Mouse (Mus musculus): ENCODE measurements around the gene Keap1. TPM values are rescaled to one million over a fixed set of nuclear protein-coding genes. Genes with fewer than 3 reads are reported as not detected.
A peak's percentile ranks its signal among the peaks of the same experiment; 100 is the strongest.

Keap1 gene
- polyA plus RNA-seq, 1 experiment from 2014 or later: 27.5 TPM

DNA sequence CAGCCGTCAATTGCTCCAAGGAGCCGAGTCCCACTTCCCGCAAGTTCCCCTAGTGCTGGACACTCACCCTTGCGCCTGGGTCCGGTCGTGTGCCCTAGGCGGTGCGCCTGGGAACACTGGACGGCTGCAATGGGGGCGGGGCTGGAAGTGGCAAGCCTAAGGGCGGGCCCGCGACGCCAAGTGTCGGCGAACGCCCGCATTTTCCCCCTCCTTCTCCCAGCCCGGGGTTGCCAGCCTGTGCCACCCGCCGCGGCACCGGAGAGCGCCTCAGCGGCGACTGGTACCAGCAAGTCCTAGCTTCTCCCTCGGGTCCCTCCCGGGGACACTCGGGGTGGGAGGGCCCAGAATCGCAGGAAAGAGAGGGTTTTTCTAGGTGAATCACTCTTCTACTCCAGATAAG lies 9.2 kb upstream of the Keap1 start, which contains the start of gene S1pr5:
Gene S1pr5 (minus strand): TSS at position 118 of the 400 bp plus-strand sequence.
- H3K27ac ChIP-seq: no peak within 1 kb of the TSS
- no peaks in the 10 kb centered on the region for H3K79me2 ChIP-seq (ENCODE audit: inconsistent target)
- WGBS (ENCODE audit: missing documents): 7% methylated on average over 29 of the region's 30 CpGs
- H3K4me3 ChIP-seq (ENCODE audit: inconsistent target): no peak within 1 kb of the TSS
- H3K36me3 ChIP-seq (ENCODE audit: inconsistent target): no peaks in the 10 kb centered on the region

DNA sequence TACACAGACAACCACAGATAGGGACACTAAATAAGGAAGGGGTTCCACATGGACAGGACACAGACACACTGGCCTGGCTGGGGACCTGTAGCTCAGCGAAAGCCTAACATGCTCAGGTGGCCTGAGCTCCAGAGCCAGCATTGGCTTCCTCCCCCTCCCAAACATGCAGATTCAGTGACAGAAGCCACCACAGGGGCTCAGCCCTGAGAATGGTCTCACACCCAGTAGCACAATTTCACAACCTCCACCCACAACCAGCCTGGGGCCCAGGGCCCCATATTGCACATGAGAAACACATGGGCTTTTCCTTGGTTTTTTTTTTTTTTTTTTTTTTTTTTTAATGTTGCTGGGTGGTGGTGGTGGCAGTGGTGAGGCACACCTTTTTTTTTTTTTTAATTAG lies 7.2 kb upstream of the Keap1 start:
- Histone ChIP-seq H3K4me3 (ENCODE audit: inconsistent target) (no peak overlapping the region), H3K27ac (no peak overlapping the region), H3K79me2 (ENCODE audit: inconsistent target) (no peaks in the 10 kb centered on the region), H3K36me3 (ENCODE audit: inconsistent target) (no peaks in the 10 kb centered on the region)
- WGBS (ENCODE audit: missing documents): no CpG with 5 or more reads among the region's 1 CpGs

DNA sequence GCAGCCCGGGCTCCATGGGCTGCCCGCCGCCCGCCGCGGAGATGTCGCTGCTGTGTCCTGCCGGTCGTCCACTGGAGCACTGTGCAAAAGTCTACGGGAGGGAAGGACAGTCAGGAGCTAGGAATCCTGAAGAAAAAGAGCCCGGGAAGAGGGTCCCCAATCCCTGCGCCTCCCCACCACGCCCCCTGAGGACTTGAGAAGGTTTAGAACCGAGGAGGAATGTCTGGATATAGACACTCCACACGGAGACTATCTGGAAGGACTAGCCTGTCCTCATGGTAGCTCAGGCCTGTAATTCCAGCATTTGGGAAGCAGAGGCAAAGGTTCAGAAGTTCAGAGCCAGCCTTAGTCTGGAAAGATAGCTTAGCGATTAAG lies 5.9 kb upstream of the Keap1 start:
- no peak overlapping the region for H3K4me3 ChIP-seq (ENCODE audit: inconsistent target)

DNA sequence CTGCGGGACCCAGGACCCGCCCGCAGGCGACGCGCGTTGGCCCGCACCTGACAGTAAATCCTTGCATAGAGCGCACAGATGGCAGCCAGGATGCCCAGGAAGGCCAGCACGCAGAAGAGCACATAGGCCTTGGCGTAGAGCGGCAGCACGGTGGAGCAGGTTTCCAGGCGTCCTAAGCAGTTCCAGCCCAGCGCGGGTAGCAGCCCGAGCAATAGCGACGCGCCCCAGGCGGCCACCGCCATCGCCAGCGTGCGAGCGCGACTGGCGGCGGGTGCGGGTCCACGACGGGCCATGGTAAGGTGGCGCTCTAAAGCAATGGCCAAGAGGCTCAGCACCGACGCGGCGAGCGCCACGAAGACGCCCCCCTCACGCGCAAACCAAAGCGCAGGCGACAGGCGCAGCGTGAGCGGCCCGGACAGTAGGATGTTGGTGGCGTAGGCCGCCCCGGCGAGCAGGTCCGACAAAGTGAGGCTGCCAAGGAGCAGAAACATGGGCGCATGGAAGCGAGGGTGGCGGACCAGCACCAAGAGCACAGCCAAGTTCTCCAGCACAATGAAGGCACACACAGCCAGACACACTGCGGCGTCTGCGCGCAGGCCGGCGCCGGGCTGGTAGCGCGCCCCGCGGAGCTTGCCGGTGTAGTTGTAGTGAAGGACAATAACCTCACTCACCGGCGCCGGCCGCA lies 5.4 kb upstream of the Keap1 start:
- Histone ChIP-seq H3K79me2 (ENCODE audit: inconsistent target) (no peaks in the 10 kb centered on the region), H3K36me3 (ENCODE audit: inconsistent target) (no peaks in the 10 kb centered on the region), H3K4me3 (ENCODE audit: inconsistent target) (no peak overlapping the region), H3K27ac (no peak overlapping the region)
- 3% methylated on average over 72 of the region's 72 CpGs for WGBS (ENCODE audit: missing documents)

More for the DNA sequence above, 5.9 kb upstream of the Keap1 start:
- Histone ChIP-seq H3K27ac (no peak overlapping the region), H3K36me3 (ENCODE audit: inconsistent target) (no peaks in the 10 kb centered on the region), H3K79me2 (ENCODE audit: inconsistent target) (no peaks in the 10 kb centered on the region)
- 14% methylated on average over 15 of the region's 16 CpGs for WGBS (ENCODE audit: missing documents)

DNA sequence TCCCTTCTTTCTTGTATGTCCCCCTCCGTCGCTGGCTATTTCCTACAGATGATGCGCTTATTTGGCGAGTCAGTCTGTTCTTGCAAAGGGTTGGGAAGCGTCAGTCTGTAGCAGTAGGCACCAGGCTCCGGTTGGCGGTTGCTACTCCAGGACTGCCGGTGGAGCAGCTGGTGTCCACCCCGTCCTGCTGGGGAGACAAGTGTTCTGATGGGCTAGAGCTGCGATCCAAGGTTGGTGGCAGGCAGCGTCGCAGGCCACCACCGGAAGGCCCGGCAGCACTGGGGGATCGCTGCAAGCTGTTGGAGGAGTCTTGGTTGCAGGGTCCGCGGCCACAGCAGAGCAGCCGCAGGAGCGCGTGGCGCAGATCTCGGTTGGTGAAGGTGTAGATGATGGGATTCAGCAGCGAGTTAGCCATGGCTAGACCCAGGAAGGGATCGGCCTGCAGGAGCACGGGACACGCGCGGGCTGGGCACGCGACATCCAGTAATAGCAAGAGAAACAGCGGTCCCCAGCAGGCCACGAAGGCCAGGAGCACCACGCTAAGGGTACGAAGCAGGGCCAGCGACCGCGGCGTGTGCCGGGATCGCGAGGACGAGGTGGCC lies 4.8 kb upstream of the Keap1 start:
- WGBS (ENCODE audit: missing documents): 16% methylated on average over 42 of the region's 42 CpGs
- no peaks in the 10 kb centered on the region for H3K36me3 ChIP-seq (ENCODE audit: inconsistent target)
- H3K79me2 ChIP-seq (ENCODE audit: inconsistent target): no peaks in the 10 kb centered on the region
- H3K27ac ChIP-seq: no peak overlapping the region
- H3K4me3 ChIP-seq (ENCODE audit: inconsistent target): no peak overlapping the region

DNA sequence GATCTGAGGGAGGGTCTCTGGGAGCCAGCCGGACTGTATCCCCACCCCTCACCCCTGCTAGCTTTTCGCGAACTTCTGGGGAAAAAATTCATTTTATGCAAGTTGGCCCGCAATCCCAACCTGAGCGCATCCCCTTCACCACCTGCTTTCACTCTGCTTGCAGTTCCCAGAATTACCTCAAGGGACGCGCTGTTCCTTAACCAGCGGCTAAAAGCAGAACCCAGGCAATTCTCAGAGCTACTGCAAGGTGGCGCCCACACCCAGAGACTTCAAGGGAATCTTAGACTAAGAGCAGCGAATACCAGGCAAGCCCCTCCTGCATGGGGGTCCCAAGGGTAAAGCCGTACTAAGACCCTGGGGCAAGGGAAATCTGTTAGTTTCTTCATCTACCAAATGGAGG lies 2.2 kb upstream of the Keap1 start:
- WGBS (ENCODE audit: missing documents): 2% methylated on average over 11 of the region's 11 CpGs
- Histone ChIP-seq H3K36me3 (ENCODE audit: inconsistent target) (no peaks in the 10 kb centered on the region), H3K4me3 (ENCODE audit: inconsistent target) (no peak overlapping the region), H3K27ac (no peak overlapping the region), H3K79me2 (ENCODE audit: inconsistent target) (peaks cover 21% of the 10 kb centered on the region)

DNA sequence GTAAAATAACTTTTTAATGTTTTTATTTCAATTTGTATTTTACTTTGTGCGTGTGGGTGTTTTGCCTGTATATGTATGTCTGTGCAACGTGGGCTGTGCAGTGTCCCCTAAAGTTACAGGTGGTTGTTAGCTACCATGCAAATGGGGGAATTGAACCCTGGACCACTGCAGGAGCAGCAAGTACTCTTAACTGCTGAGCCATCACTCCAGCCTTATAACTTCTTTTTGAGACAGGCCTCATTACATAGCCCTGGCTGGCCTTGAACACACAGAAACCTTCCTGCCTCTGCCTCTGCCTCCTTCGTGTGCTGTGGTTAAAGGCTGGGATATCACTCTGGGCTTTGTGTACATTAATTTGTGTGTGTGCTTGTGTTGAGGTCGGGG lies 296 bp upstream of the Keap1 start:
- 46% methylated on average over 4 of the region's 4 CpGs for whole genome bisulfite sequencing (ENCODE audit: missing documents)
- H3K27ac ChIP-seq: no peak overlapping the region

DNA sequence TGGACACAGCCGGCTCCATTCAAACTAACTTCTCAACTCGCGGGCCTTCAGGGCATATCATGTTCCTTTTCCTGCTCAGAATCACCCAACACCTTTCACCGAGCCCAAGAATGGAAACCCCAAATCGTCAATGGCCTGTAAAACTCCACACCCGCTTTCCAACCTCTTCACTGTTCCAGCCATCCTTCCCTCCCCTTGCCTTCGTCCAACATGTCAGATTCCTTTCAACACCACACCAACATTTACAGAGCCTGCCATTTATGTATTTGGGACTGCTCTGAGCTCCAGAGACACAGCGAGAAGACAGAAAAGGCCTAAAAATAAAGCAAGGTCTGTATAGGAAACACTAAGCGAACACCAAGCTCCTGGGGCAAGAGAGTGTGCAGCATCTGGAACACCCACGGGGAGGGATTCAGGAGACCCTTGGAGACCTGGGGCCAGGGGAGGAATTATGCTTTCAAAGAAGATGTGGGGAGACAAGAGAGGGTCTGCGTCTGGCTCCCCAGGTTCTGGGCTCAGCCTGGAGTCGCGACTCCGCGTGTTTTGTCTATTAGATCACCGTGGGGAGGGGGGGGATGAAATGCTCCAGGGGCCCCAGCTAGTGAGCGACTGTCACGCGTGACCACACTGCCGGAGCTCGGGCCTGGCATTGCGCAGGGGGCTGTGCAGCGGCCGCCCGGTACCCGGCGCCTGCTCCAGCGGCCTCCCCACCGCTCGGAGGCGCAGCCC lies 993 bp downstream of the Keap1 start:
- peak overlapping the region; percentile 92 for H3K4me3 ChIP-seq (ENCODE audit: inconsistent target)
- 2% methylated on average over 26 of the region's 31 CpGs for WGBS (ENCODE audit: missing documents)
- no peaks in the 10 kb centered on the region for H3K36me3 ChIP-seq (ENCODE audit: inconsistent target)
- H3K27ac ChIP-seq: peak overlapping the region; percentile 85
- H3K79me2 ChIP-seq (ENCODE audit: inconsistent target): peaks cover 52% of the 10 kb centered on the region

More for the DNA sequence above, 296 bp upstream of the Keap1 start:
- peak overlapping the region; percentile 38 for H3K4me3 ChIP-seq (ENCODE audit: inconsistent target)
- no peaks in the 10 kb centered on the region for H3K36me3 ChIP-seq (ENCODE audit: inconsistent target)
- peaks cover 40% of the 10 kb centered on the region for H3K79me2 ChIP-seq (ENCODE audit: inconsistent target)

DNA sequence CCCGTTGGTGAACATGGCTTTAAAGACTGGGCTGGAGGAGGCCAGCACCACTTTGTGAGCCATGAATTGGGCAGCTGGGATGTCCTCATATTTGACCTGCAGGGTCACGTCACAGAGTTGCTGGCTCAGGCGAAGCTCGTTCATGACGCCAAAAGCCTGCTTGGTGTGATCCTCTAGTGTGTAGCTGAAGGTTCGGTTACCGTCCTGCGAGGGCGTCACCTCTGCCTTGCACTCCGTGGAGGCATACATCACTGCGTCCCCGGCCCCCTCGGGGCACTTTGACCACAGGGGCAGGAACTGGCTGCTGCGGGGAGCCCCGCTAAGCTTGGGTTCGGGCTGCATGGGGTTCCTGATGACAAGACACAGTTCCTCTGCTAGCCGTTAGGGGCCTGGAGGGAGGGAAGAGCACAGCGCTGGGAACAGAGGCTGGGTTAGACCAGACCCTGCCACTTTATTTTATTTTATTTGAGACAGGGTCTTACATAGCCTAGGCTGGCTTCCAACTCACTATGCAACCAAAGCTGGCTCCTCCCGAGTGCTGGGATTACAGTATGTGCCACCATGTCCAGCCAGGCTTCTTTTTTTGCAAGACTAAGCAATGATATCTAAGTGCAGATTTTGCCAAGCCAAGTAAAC lies 1.7 kb downstream of the Keap1 start:
- Histone ChIP-seq H3K4me3 (ENCODE audit: inconsistent target) (peak overlapping the region; percentile 92), H3K27ac (peak overlapping the region; percentile 85), H3K79me2 (ENCODE audit: inconsistent target) (peaks cover 57% of the 10 kb centered on the region), H3K36me3 (ENCODE audit: inconsistent target) (peaks cover 4% of the 10 kb centered on the region; the same call in 1 of the 2 replicates)
- 15% methylated on average over 19 of the region's 19 CpGs for WGBS (ENCODE audit: missing documents)

DNA sequence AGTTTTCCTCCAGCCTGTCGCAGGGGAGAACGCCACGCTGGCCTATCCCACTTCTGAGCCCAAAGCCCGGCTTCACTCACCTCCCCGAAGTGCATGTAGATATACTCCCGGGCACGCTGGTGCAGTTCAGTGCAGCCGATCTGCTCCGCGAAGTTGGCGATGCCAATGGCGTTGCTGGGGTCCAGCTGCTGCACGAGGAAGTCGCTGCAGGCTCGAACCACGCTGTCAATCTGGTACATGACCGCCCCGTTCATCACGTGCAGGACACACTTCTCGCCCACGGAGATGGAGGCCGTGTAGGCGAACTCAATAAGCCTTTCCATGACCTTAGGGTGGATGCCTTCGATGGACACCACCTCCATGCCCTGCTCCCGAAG lies 2.2 kb downstream of the Keap1 start:
- H3K36me3 ChIP-seq (ENCODE audit: inconsistent target): peaks cover 9% of the 10 kb centered on the region; the same call in 1 of the 2 replicates
- WGBS (ENCODE audit: missing documents): 61% methylated on average over 25 of the region's 25 CpGs
- H3K4me3 ChIP-seq (ENCODE audit: inconsistent target): peak overlapping the region; percentile 92
- peaks cover 61% of the 10 kb centered on the region for H3K79me2 ChIP-seq (ENCODE audit: inconsistent target)
- peak overlapping the region; percentile 85 for H3K27ac ChIP-seq

DNA sequence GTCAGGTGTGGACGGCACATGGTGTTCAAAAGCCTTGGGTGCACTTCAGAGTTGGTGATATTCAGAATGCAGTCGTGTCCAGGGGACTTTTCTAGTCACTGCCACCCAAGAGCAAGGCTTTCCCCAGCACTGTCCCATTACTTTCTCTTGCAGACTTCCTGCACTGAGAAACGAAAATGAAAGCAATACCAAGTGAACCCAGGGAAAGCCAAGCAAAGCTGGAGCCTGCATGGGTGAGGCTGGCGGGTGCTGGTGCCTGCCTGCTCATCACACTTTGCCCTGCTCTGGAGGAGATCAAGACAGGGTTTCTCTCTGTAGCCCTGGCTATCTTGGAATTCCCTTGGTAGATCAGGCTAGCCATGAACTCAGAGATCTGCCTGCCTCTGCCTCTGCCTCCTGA lies 3.8 kb downstream of the Keap1 start:
- WGBS (ENCODE audit: missing documents): 22% methylated on average over 4 of the region's 4 CpGs
- Histone ChIP-seq H3K79me2 (ENCODE audit: inconsistent target) (peaks cover 61% of the 10 kb centered on the region), H3K27ac (peak overlapping the region; percentile 69), H3K4me3 (ENCODE audit: inconsistent target) (peak overlapping the region; percentile 12; the same call in 1 of the 2 replicates), H3K36me3 (ENCODE audit: inconsistent target) (peaks cover 26% of the 10 kb centered on the region)

DNA sequence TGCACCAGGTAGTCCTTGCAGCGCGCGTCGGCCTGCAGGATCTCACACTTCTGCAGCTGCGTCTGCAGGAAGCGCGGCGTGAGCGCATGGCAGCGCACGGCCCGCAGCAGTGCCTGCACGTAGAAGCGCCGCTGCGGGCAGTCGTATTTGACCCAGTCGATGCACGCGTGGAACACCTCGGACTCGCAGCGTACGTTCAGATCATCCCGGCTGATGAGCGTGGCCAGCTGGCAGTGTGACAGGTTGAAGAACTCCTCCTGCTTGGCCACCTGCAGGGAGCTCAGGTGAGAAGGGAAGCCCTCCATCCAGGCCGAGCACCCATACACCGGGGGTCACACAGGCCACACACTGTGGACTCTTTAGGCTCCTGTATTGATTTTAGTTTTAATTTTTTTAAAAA lies 5.4 kb downstream of the Keap1 start:
- no peak overlapping the region for H3K4me3 ChIP-seq (ENCODE audit: inconsistent target)
- WGBS (ENCODE audit: missing documents): 96% methylated on average over 28 of the region's 28 CpGs
- peaks cover 35% of the 10 kb centered on the region for H3K36me3 ChIP-seq (ENCODE audit: inconsistent target)
- peaks cover 61% of the 10 kb centered on the region for H3K79me2 ChIP-seq (ENCODE audit: inconsistent target)
- no peak overlapping the region for H3K27ac ChIP-seq

DNA sequence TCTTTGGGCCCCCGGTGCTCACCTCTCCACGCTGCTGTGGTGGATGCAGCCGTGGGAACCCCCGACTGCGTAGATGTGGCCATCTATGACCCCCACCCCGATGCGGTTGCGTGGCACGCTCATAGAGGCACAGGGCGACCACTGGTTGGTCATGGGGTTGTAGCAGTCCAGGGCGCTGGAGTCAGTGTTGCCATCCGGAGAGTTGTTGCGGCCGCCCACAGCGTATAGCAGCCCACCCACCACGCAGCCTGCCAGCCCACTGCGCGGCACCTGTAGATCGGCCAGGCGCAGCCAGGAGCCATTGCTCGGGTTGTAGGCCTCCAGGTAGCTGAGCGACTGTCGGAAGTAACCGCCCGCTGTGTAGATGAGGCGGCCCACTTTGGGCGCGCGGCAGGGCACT lies 5.8 kb downstream of the Keap1 start:
- 97% methylated on average over 26 of the region's 29 CpGs for WGBS (ENCODE audit: missing documents)
- H3K36me3 ChIP-seq (ENCODE audit: inconsistent target): peaks cover 35% of the 10 kb centered on the region
- no peak overlapping the region for H3K27ac ChIP-seq
- peaks cover 61% of the 10 kb centered on the region for H3K79me2 ChIP-seq (ENCODE audit: inconsistent target)
- no peak overlapping the region for H3K4me3 ChIP-seq (ENCODE audit: inconsistent target)

DNA sequence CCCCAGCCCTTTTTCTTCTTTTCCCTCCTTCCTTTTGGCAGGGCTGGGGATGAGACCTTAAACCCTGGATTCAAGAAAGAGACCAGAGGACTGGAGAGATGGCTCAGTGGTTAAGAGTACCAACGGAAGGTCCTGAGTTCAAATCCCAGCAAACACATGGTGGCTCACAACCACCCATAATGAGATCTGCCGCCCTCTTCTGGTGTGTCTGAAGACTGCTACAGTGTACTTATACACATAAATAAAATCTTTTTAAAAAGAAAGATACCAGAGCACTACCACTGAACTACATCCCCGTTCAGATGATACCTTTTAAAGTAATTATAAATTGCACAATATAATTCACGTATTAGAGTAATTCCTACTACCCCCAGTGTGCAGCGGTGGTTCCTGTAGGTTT lies 6.3 kb downstream of the Keap1 start:
- Histone ChIP-seq H3K4me3 (ENCODE audit: inconsistent target) (no peak overlapping the region), H3K27ac (no peak overlapping the region), H3K79me2 (ENCODE audit: inconsistent target) (peaks cover 56% of the 10 kb centered on the region), H3K36me3 (ENCODE audit: inconsistent target) (peaks cover 35% of the 10 kb centered on the region)
- WGBS (ENCODE audit: missing documents): 90% methylated on average over 3 of the region's 5 CpGs

DNA sequence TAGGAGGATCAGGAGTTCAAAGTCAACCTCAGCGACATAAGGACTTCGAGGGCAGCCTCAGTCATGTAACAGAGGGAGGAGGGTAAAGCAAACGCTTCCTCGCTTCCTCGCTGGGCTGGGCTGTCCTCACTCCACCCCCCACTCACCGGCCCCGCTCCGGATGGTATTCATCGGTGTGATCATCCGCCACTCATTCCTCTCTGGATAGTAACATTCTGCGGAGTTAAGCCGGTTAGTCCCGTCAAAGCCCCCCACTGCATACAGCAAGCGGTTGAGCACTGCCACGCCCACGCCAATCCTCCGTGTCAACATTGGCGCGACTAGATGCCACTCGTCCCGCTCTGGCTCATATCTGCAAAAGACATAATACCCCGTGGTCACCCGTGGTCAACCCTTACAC lies 7.6 kb downstream of the Keap1 start:
- H3K4me3 ChIP-seq (ENCODE audit: inconsistent target): no peak overlapping the region
- H3K36me3 ChIP-seq (ENCODE audit: inconsistent target): peaks cover 35% of the 10 kb centered on the region
- H3K27ac ChIP-seq: no peak overlapping the region
- H3K79me2 ChIP-seq (ENCODE audit: inconsistent target): peaks cover 42% of the 10 kb centered on the region
- WGBS (ENCODE audit: missing documents): 90% methylated on average over 20 of the region's 23 CpGs
